Mouse (Mus musculus): ENCODE measurements at regions not wholly inside any gene's neighbourhood (a gene's known extent, or its start where the extent isn't known, plus 50 kb on each side); places are given as distances from the start of the nearest gene placed in this dataset.
A peak's percentile ranks its signal among the peaks of the same experiment; 100 is the strongest.

DNA sequence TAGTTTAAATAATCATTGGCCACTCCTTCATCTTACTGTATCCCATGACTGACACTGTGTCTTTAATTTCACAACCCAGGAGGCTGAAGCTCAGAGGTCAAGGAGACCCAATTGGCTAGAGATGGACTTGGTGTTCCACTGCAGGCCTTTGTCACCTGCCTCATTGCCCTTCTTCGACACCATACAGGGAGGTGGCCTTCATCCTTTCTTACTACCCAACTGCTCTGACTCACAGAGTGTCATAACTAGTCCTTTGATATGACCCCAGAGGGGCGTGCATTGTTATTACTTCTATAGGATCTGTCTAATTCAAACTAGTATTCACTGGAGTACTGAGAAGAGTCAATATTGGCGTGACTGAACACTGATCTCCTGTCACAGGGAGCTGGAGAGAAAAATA lies 236.2 kb upstream of the Ankrd55 start:
- Histone ChIP-seq H3K4me3 (ENCODE audit: insufficient read depth, low read depth, low read length) (no peak overlapping the region), H3K4me1 (ENCODE audit: control insufficient read depth, insufficient read depth, low read length) (no peaks in the 10 kb centered on the region), H3K27ac (ENCODE audit: insufficient read depth, low read depth, low read length) (no peak overlapping the region)
- TF ChIP-seq CTCF (IDR thresholded peaks at IDR 0.05; ENCODE audit: insufficient read depth, low read depth, low read length) (no peak), POLR2A (IDR thresholded peaks at IDR 0.05; ENCODE audit: insufficient read depth, low read depth, low read length) (no peak)
- WGBS = 92% methylated on average over 3 of the region's 3 CpGs

DNA sequence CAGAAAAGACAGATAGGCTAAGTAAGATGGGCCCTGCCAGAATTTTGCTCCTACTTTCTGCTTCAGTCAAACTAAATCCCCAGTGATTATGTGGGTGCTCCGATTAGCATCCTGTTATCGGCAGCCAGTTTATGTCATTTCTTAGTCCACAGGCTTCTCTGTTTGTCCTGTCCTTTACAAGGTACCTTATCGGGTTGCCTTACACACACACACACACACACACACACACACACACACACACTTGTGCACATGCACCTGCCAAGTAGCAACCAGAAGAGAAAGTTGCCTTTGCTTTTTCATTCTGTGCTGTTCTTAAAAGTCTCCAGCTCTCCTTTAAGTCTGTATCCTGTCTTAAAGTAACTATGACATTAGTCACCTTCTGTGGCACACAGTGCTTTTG lies 235.8 kb upstream of the Ankrd55 start:
- WGBS = 89% methylated on average over 3 of the region's 3 CpGs
- TF ChIP-seq POLR2A (IDR thresholded peaks at IDR 0.05; ENCODE audit: insufficient read depth, low read depth, low read length) = no peak

DNA sequence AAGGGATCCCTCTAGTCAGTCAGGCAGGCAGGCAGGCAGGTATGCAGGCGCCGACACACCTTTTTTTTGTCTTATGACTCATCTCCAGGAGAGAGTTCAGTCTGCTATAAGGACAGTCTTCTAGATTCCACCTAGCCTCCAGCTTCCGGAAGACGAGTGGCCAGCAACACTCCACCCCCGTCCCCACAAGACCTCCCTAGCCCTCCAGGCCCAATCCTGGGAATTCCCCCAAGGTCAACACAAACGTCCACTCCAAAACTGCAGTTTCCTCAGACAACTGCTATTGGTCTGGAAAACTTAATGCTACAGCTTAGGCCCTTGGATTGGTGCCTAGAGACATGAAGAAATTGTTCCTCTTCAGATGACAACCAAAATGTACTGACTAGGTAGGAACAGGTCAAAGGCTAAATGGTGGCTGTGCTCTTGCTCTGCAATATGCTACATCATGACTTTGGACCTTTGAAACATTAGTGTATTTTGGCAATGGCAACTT lies 233.3 kb upstream of the Ankrd55 start:
- Histone ChIP-seq H3K27ac (ENCODE audit: insufficient read depth, low read depth, low read length) (no peak overlapping the region), H3K4me1 (ENCODE audit: control insufficient read depth, insufficient read depth, low read length) (peaks cover 11% of the 10 kb centered on the region), H3K4me3 (ENCODE audit: insufficient read depth, low read depth, low read length) (no peak overlapping the region)
- WGBS = 84% methylated on average over 6 of the region's 6 CpGs
- TF ChIP-seq POLR2A (IDR thresholded peaks at IDR 0.05; ENCODE audit: insufficient read depth, low read depth, low read length) (no peak), CTCF (IDR thresholded peaks at IDR 0.05; ENCODE audit: insufficient read depth, low read depth, low read length) (no peak)

More for the DNA sequence above, 235.8 kb upstream of the Ankrd55 start:
- Histone ChIP-seq H3K27ac (ENCODE audit: insufficient read depth, low read depth, low read length) (no peak overlapping the region), H3K4me1 (ENCODE audit: control insufficient read depth, insufficient read depth, low read length) (no peaks in the 10 kb centered on the region), H3K4me3 (ENCODE audit: insufficient read depth, low read depth, low read length) (no peak overlapping the region)

DNA sequence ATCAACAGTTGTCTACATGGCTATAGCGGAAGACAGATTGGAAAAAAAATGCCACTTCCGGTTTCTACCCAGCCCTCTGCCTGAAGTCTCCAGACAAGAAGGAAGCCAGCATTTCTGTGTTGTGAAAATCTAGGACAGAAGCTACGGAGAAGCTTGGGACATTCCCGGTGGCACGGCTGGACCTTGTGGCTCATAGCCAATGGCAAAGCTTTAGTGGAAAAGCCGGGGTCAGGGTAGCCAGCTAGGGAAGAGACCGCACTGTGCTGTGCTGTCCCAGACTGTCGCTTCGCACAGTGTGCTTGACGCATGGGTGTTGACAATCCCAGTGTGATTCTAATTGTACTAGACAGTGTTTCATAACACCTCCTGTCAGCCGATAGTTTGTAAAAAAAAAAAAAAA lies 230.0 kb upstream of the Ankrd55 start:
- Histone ChIP-seq H3K4me3 (ENCODE audit: insufficient read depth, low read depth, low read length) (no peak overlapping the region), H3K27ac (ENCODE audit: insufficient read depth, low read depth, low read length) (peak overlapping the region; percentile 5; the same call in 1 of the 2 replicates), H3K4me1 (ENCODE audit: control insufficient read depth, insufficient read depth, low read length) (peaks cover 11% of the 10 kb centered on the region)
- no peak for TF ChIP-seq CTCF (IDR thresholded peaks at IDR 0.05; ENCODE audit: insufficient read depth, low read depth, low read length)
- TF ChIP-seq POLR2A (IDR thresholded peaks at IDR 0.05; ENCODE audit: insufficient read depth, low read depth, low read length) = no peak
- WGBS = 20% methylated on average over 11 of the region's 11 CpGs

DNA sequence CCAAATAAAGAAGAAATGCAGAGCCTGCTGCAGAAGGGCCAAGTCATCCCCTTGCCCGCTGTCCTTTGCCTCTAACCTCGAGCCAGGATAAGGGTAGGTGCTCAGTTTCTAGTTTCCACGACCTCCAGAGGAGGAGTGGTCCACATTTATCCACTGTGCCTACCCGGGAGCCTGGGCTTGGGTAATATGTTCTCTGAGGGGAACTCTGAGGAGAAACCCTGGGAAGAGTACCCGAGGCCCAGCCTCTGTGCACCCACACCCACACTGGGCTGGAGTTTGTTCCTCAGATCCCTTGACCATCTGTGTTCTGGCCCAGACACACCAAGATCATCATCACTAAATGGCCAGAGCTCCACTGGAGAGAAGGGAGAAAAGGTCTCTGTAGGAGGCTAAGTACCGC lies 229.5 kb upstream of the Ankrd55 start:
- TF ChIP-seq CTCF (IDR thresholded peaks at IDR 0.05; ENCODE audit: insufficient read depth, low read depth, low read length) (no peak), POLR2A (IDR thresholded peaks at IDR 0.05; ENCODE audit: insufficient read depth, low read depth, low read length) (no peak)
- Histone ChIP-seq H3K4me1 (ENCODE audit: control insufficient read depth, insufficient read depth, low read length) (peaks cover 13% of the 10 kb centered on the region), H3K27ac (ENCODE audit: insufficient read depth, low read depth, low read length) (peak overlapping the region; percentile 52), H3K4me3 (ENCODE audit: insufficient read depth, low read depth, low read length) (no peak overlapping the region)
- 34% methylated on average over 6 of the region's 6 CpGs for WGBS

DNA sequence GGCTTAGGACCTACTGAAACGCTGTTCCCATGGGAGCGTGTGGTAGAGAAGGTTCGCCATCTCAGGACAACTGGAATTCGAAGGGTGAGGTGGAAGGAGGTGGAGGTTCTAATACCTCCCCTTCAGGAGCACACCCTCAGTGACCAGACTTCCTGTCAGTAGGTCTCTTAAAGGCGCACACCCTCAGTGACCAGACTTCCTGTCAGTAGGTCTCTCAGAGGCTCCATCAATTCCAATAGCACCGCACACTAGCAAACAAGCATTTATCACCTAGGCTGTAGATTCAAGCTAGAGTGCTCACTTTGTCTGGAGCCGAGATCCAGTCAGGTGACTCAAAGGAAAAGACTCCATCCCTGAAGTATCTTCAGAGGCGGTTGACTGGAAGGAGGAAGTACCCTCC lies 226.2 kb upstream of the Ankrd55 start:
- WGBS = 90% methylated on average over 8 of the region's 8 CpGs
- Histone ChIP-seq H3K4me3 (ENCODE audit: insufficient read depth, low read depth, low read length) (no peak overlapping the region), H3K27ac (ENCODE audit: insufficient read depth, low read depth, low read length) (no peak overlapping the region), H3K4me1 (ENCODE audit: control insufficient read depth, insufficient read depth, low read length) (peaks cover 15% of the 10 kb centered on the region)
- TF ChIP-seq CTCF (IDR thresholded peaks at IDR 0.05; ENCODE audit: insufficient read depth, low read depth, low read length) (no peak), POLR2A (IDR thresholded peaks at IDR 0.05; ENCODE audit: insufficient read depth, low read depth, low read length) (no peak)

DNA sequence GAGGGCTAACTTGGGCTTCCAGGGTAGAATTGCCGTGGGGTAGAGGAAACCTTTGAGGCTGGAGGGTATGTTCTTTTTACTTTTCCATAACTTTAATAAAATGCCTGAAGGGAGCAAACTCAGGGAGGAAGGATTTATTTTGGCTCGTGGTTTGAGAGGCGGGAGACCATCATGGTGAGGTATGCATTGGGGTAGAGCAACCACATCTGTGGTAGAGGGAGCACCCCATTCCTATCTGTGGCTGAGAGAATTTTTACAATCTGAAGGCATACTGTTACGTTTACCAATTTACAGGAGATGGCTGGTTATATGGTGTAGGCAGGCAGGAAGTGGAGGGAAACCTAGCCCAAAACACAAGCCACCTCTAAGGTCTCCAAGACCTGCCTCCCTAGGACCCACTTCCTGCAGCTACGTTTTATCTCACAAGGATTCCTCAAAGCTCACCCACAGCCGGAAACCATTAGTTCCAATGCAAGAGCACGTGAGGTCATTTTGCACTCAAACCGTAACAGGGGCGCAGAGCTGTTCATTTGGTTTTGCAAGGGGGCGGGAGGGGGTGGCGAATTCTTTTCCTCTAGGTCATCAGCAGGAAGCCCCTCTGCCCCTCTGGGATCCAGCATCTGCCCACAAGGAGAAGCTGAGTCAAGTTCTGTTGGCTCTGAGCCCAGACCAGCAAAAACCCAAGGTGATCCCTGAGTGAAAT lies 224.7 kb upstream of the Ankrd55 start:
- Histone ChIP-seq H3K27ac (ENCODE audit: insufficient read depth, low read depth, low read length) (no peak overlapping the region), H3K4me1 (ENCODE audit: control insufficient read depth, insufficient read depth, low read length) (peaks cover 14% of the 10 kb centered on the region), H3K4me3 (ENCODE audit: insufficient read depth, low read depth, low read length) (no peak overlapping the region)
- TF ChIP-seq CTCF (IDR thresholded peaks at IDR 0.05; ENCODE audit: insufficient read depth, low read depth, low read length) = no peak
- TF ChIP-seq POLR2A (IDR thresholded peaks at IDR 0.05; ENCODE audit: insufficient read depth, low read depth, low read length) = no peak
- WGBS = 86% methylated on average over 11 of the region's 11 CpGs

DNA sequence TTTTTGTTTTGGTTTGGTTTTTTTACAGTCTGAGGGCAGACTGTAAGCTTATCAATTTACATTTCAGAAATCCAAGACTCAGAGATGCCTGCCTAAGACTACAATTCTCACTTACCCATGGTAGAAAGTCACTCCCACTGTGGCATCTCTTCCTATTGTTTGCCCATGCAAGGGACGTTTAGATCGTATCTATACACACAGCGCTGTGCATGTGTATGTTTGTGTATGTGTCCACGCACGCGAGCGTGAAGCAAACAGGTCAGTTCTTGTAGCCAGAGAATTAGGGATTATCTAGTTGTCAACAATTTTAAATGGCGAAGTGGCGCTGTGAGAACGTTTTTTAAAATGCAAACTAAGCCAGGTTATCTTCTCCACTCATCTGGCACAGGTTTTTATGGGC lies 223.6 kb upstream of the Ankrd55 start:
- 88% methylated on average over 10 of the region's 10 CpGs for WGBS
- H3K4me1 ChIP-seq (ENCODE audit: control insufficient read depth, insufficient read depth, low read length) = peaks cover 10% of the 10 kb centered on the region; the same call in 1 of the 2 replicates
- no peak overlapping the region for H3K27ac ChIP-seq (ENCODE audit: insufficient read depth, low read depth, low read length)
- no peak overlapping the region for H3K4me3 ChIP-seq (ENCODE audit: insufficient read depth, low read depth, low read length)
- TF ChIP-seq CTCF (IDR thresholded peaks at IDR 0.05; ENCODE audit: insufficient read depth, low read depth, low read length) (no peak), POLR2A (IDR thresholded peaks at IDR 0.05; ENCODE audit: insufficient read depth, low read depth, low read length) (no peak)

DNA sequence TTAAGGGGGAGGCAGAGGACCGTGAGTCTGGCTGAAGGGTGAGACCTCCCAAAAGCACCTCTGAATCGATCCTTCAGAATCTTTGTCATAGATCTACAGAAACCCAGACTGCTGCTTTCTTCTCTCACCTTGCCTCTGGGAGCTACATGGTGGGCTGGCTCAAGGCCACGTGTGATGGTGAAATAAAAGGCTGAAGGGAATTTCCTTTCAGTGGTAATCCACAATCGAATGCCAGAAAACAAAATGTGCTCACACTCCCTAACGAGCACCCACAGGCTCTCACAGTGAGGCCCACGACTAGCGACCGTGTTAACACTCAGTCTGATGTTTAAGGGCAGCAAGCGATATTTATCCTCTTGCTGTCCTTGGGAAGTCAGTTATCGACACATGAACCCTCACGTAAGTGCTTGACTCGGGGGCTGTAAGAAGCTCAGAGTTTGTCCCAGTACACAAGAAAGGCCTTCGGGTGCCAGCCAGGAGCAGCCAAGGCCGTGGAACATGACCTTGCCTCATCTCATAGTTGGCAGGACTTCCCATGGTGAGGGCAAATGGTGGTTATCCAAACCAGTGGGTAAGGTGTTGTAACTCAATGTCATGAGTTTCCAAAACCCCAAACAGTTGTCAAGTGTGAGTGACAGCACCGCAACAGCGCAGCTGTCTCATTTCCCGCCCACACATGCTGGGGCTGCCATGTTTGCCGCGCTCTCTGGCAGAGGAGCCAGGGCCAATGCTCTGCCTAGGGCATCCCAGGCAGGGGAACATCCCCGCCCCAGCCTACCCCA lies 221.0 kb upstream of the Ankrd55 start:
- peaks cover 19% of the 10 kb centered on the region for H3K4me1 ChIP-seq (ENCODE audit: control insufficient read depth, insufficient read depth, low read length)
- no peak overlapping the region for H3K4me3 ChIP-seq (ENCODE audit: insufficient read depth, low read depth, low read length)
- H3K27ac ChIP-seq (ENCODE audit: insufficient read depth, low read depth, low read length) = no peak overlapping the region
- WGBS = 78% methylated on average over 20 of the region's 20 CpGs
- no peak for TF ChIP-seq POLR2A (IDR thresholded peaks at IDR 0.05; ENCODE audit: insufficient read depth, low read depth, low read length)
- TF ChIP-seq CTCF (IDR thresholded peaks at IDR 0.05; ENCODE audit: insufficient read depth, low read depth, low read length) = no peak

Measured in olfactory bulb, adult 2 months (tissue).